Mouse (Mus musculus) hematopoietic stem cell, adult 5-6 weeks (primary cell): Measurements from ENCODE around the gene Mcl1. TPM values are rescaled to one million over a fixed set of nuclear protein-coding genes. Genes with fewer than 3 reads are reported as not detected.
A peak's percentile ranks its signal among the peaks of the same experiment; 100 is the strongest.
"Not testable (repeated sequence)": the region's sequence is repeated elsewhere in the genome, so short reads cannot be mapped to it uniquely, and the experiment has no call there.

Source experiments
- ATAC-seq, 2 experiments: fragments of 125-278 bp in 1 of 2; replicated peaks in 1 of 2; 2 replicates each; pipeline ENCODE4 v1.8.0; 2016 to 2017; ENCODE audit warnings: inconsistent platforms in 2 of 2, mild to moderate bottlenecking in 2 of 2, moderate number of reproducible peaks in 2 of 2, low read depth in 1 of 2, moderate TSS enrichment in 1 of 2; ENCODE audit not compliant: low FRiP score in 2 of 2, poor library complexity in 2 of 2, severe bottlenecking in 2 of 2, insufficient read depth in 1 of 2, low TSS enrichment in 1 of 2
- total RNA-seq: library from RNA; stranded (forward); fragments of 172-1452, 232-1000 nt; gene quantifications from 2 replicates; pipeline ENCODE4 v1.2.3, GENCODE M21; 2017

Gene Mcl1
- total RNA-seq, 1 experiment from 2014 or later = 320 TPM

- ATAC-seq = no peak
Observed at GRCm38 (mm10) chr3:95660788-95661478, 2.3 kb downstream of the Mcl1 start.

DNA sequence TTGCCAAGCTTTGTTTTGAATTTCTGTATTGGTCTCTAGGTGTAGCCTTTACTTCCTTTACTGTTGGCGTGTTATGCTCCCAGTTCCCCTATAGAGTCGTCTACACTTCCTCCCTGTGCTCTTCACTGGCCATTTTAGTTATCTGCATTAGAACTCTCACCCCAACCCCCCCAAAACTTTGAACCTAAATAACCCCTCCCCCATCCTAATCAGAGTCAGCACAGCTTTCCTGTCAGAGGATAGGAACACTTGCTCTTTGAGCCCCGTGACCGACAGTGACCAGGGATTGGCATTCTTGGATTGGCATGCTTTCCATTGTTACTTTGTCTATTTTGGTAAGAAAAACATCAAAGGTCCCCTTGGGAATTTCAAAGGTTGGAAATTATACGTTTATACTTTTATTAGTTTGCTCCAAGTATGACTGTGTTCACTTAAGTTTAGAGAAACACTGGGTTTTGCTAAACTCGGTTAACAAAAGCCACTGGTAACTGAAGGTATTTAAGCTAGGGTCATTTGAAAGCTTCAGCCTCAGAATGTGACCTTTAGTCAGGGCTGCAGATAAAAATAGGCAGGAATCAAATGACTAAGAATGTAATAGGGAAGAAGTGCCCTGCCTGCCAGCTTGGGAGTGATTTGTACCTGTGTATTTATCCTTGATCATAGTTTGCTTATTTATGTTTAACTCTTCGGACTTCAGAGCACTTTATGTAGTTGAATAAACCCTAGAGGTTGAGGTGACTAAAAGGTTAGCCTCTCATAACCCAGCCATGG, 3.5 kb downstream of the Mcl1 start:
- ATAC-seq = no peak

DNA sequence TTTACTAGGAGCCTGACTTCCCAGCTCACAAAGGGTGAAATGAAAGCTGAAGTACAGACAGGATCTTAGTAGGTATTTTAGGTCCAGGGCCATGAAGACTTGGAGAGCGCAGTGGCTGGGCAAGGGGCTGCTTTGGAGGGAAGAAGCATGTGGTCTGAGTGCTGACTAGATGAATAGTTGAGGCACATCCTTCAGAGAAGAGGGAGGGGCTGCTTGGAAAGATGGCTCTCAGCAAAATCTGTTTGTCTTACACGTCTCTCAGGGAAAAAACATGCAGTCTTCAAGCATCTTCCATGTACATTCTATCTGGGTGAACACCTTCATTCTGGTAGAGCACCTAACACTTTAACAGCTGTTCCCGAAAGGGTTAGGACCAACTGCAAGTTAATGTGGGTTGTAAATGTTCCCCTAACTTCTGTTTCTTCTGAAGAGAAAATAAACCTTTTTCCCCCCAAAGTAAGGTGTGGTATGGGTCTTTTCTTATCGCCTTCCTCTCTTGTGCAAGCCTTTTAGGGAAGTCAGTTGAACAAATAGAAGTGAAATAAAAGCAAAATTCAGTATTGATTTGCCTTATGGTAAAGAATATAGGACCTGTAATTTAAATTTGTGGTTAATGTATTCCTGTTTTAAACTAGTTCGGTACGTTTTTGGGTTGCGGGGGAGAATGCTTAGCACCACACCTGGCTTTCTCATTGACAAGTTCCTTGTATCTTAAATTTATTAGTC, 4.3 kb downstream of the Mcl1 start:
- no peak for ATAC-seq

- ATAC-seq = no peak
Observed at GRCm38 (mm10) chr3:95663486-95663885, 4.9 kb downstream of the Mcl1 start.

DNA sequence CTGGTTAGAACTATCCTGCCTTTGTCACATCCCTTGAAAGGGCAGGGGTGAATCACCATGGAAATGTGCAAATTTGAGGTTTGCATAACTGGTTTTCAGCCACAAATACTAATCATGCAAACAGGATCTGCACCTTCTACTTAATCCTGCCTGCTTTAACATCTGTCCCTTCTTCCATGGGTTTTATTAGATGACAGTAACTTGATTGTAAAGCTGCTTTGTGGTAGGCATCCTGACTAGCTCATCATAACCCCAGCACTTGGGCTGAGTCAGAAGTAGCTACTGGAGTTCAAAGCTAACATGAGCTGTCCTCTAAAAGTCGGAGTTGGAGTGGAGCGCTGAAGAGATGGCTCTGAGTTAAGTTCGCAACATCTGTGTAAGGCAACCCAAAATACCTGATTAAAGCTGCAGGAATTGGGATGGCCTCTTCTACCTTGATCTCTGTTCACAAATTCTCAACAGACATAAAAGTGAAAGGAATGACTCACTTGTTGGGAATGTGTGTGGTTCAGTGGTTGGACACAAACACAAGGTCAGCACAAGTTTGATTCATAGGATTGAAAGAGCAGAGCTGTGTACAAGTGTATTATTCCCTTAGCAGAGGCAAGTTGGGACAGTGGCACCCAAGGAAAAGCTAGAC, 5.5 kb downstream of the Mcl1 start:
- ATAC-seq = no peak

DNA sequence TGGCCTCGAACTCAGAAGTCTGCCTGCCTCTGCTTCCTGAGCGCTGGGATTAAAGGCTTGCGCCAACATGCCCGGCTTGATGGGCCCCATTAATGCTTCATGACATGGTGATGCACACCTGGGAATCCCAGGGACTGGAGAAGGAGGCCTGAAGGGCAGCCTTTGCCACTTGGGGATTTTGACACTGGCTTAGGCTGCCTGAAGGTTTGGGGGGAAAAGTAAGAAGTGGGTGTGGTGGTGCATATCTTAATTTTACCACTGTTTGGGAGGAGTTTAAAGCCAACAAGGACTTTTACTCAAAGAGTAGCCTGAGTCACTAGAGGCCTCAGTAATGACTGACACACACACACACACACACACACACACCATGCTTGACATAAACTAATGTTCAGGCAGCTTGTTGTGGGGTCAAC, 6.4 kb downstream of the Mcl1 start:
- ATAC-seq = no peak

DNA sequence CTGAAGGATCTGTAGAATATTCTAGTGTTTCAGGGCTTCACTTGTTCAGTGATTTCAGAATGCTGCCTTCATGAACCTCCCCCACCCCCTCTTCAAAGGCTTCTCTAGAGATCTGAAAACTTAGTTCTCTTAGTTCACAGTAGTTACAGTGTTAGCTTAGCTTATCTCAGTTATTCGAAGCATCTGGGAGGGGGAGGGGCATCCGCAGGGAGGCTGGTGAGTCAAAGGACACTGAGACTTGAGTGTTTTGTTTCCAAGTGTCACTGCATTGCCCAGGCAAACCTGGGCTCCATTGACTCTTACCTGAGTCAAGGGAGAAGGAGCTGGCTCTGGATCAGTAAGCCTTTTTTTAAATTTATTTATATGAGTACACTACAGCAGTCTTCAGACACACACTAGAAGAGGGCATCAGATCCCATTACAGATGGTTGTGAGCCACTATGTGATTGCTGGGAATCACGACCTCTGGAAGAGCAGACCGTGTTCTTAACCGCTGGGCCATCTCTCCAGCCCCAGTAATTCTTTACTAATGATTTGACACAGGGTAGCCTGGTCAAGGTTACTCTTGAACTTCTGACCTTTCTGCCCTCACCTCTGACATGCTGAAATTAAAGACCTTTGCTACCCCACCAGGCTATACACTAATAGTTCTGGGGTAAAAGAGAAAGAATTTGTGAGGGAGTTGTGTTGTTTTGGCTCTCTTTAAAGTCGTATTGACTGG, 7.7 kb downstream of the Mcl1 start:
- ATAC-seq = no peak

DNA sequence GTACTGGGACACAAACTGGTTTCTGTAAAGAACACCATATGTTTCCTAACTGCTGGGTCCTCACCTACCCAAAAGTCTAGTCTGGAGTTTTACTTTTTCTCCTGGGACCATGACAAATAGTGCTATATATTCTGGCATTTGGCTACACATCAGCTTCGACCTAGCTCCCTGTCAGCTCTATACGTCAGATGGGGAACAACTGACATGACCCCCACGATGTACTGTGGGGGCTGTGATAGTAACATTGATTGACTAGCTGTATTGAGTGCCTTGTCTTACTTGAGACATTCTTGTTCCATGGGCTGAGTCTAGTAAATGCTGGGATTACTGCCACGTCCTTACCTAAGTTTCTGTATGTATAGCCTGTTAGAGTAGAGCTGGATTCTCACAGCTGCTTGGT, 8.9 kb downstream of the Mcl1 start:
- ATAC-seq = no peak

- ATAC-seq = no peak
Observed at GRCm38 (mm10) chr3:95668026-95668425, 9.4 kb downstream of the Mcl1 start.

DNA sequence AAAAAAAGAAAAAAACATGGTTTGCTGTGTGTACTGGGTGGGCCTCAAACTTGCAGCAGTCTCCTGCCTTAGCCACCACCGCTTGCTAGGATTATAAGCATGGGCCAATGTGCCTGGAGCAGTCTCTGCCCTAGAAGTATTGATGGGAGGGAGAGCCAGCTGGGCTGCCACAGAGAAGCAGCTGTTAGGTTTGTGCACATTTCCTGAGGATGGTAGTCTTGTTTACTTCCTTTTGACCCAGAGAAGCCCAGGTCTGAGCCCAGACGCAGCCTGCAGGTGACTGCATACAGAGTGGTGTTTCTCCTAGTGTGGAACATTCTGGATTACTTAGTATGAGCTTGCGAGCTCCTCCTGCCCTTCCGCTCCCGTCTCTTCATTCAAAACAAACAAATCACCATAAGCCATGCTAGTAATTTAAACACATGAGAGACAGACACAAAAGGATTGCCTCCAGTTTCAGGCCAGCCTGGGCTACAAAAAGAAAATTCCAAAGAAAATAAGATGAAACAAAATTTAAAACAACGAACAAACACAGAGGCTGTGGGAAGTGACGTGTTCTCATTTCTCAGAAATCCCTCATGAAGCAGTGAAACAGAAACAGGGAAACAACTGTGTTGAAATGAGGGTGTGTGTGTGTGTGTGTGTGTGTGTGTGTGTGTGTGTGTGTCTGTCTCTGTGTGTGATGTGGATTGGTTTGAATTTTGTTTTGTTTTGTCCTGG, 10.2 kb downstream of the Mcl1 start:
- ATAC-seq = peak; percentile 27 to 34; a peak in 3 of 4 replicates

DNA sequence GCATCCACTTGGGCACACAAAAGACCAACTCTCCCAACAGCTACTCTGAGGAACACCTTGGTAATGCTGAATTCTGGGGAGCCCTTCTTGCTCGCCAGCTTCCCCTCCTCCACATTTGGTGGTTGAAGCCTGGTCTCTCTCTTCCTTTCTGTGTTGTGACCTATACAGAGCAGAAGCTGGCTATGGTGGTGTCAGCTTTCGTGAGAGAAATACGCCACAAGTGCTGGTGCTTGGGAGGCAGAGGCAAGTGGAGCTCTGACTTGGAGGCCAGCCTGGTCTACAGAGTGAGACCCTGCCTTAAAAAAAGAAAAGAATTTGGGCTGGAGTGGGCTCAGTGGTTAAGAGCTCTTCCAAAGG, 10.7 kb downstream of the Mcl1 start:
- peak; percentile 5 to 34; a peak in 1 of 4 replicates for ATAC-seq

GRCm38 (mm10) chr3:95670419-95670818, 11.8 kb downstream of the Mcl1 start:
- not testable (repeated sequence) for ATAC-seq

GRCm38 (mm10) chr3:95671201-95671600, 12.6 kb downstream of the Mcl1 start:
- no peak for ATAC-seq

DNA sequence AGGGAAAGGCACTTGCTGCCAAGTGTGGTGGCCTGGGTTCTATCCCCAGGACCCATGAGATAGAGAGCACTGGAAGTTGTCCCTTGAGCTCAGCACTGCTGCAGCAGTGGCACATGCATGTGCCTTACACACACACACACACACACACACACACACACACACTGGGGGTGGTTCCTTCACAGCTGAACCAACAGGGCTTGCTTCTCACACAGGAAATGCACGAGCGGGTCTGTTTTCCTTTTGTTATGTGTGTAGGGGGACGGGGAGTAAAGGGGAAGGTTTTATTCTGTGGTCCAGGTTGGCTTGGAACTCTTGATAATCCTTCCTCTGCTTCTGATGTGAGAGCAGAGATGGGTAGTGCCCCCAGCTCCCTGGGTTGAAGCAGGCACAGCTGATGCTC, 13.9 kb downstream of the Mcl1 start:
- ATAC-seq = no peak

GRCm38 (mm10) chr3:95672861-95673706, 14.5 kb downstream of the Mcl1 start:
- no peak for ATAC-seq

- ATAC-seq = 0 out of 4 replicates have a peak, but pooled peaks of 1 of the 2 experiments have one; percentile 6
Observed at GRCm38 (mm10) chr3:95673707-95674211, 15.2 kb downstream of the Mcl1 start.
